Mouse (Mus musculus) cerebellum, adult 9-11 months (tissue): Measurements from ENCODE around the gene Tbc1d10b.

Experiments
- DNase-seq: peaks from one replicate; pipeline ENCODE4 v3.0.0; 2022

Tbc1d10b gene

DNA sequence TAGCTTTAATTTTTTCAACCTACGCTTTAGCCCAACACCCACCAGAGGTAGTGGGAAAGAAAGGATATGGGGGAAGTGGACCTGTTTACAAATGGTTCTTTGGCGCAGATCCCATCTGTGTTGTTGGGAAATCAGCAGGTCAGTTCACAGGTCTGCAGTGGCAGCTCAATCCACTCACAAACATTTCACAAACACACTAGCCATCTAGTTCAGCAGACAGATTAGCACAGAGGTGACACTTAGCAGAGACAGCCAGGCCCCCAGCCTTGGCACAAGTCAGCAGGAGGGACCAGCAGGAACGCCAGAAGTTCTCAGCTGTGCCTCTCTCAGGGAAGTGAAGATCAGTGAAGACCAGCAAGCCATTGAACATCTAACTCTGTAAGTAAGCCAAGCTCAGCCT, 60.4 kb downstream of the Tbc1d10b start:
- DNase-seq, result no peak
